13 mouse cellular contexts compared by ENCODE assay signal in genomic region chr1:134232326-134232725, GRCm38 (mm10). TPM values are rescaled to one million over a fixed set of nuclear protein-coding genes. Genes with fewer than 3 reads are reported as not detected.
DNase-seq lines count a peak whose midpoint lies in the region; ATAC-seq and TF ChIP-seq lines count a peak whose summit lies in the region.
"Had no signal": no experiment of that assay in that cellular context is flagged by ENCODE, and none has a peak within 500 bp of the region (broad histone marks: within the 10 kb centered on the region; RNA-seq: fewer than 3 reads in every experiment).

No protein-coding gene starts in this region.

- H3K9me3 ChIP-seq in hindbrain, postnatal 0 days (ENCODE audit: low read length) = no peaks in the 10 kb centered on the region
- H3K9me3 ChIP-seq: embryonic facial prominence, embryonic 12.5 days; midbrain, embryonic 12.5 days had no signal

- no peak for ATAC-seq in hindbrain, postnatal 0 days

- peak overlapping the region; percentile 77 for H3K4me2 ChIP-seq in hindbrain, postnatal 0 days (ENCODE audit: low read depth, low read length)
- H3K4me2 ChIP-seq: embryonic facial prominence, embryonic 12.5 days; midbrain, embryonic 12.5 days had no signal

- H3K9ac ChIP-seq in hindbrain, postnatal 0 days (replicated peaks; ENCODE audit: low read length) = peak overlapping the region; percentile 46; the same call in 1 of the 2 replicates
- H3K9ac ChIP-seq: embryonic facial prominence, embryonic 12.5 days; midbrain, embryonic 12.5 days had no signal

- intact Hi-C loops in left cerebral cortex, postnatal 25 days (cut with DNase I) = no loop called here

- no peaks in the 10 kb centered on the region for H3K36me3 ChIP-seq in hindbrain, postnatal 0 days (ENCODE audit: insufficient read depth, low read length)
- H3K36me3 ChIP-seq: embryonic facial prominence, embryonic 12.5 days; midbrain, embryonic 12.5 days had no signal

- peak overlapping the region; percentile 58 for H3K27ac ChIP-seq in cerebellum, adult 2 months (ENCODE audit: insufficient read depth, low read length)
- peak overlapping the region; percentile 96 for H3K27ac ChIP-seq in layer of hippocampus, adult 2 months
- peak overlapping the region; percentile 61 for H3K27ac ChIP-seq in hindbrain, postnatal 0 days
- H3K27ac ChIP-seq: embryonic facial prominence, embryonic 12.5 days; midbrain, embryonic 12.5 days had no signal

- DNase-seq in cerebellum, adult 2 months = no peak
- no peak for DNase-seq in cerebellum, adult 11 months
- no peak for DNase-seq in layer of hippocampus, adult 2 months (ENCODE audit: low spot score in 2 of 2)
- DNase-seq in layer of hippocampus, postnatal 36 days = no peak
- DNase-seq in adrenal gland, postnatal 25 days = peak; percentile 38
- no peak for DNase-seq in hindbrain, postnatal 0 days (ENCODE audit: low spot score)
- DNase-seq in embryo, embryonic 10 days (ENCODE audit: low spot score) = no peak
- DNase-seq in left cerebral cortex, postnatal 25 days (ENCODE audit: low spot score in 2 of 2) = no peak
- DNase-seq: B cell, adult 2 months; gastrocnemius, postnatal 36 days had no signal

- WGBS in cerebellum, adult 2 months = 10% methylated on average over 8 of the region's 8 CpGs
- WGBS in hindbrain, postnatal 0 days = 42% methylated on average over 8 of the region's 8 CpGs

- no peak for TF ChIP-seq POLR2A in cerebellum, adult 2 months (IDR thresholded peaks at IDR 0.05; ENCODE audit: borderline replicate concordance, insufficient read depth, low read length)

- peak overlapping the region; percentile 96 for H3K4me3 ChIP-seq in cerebellum, adult 2 months (replicated peaks; ENCODE audit: insufficient read depth, low read depth, low read length)
- peak overlapping the region; percentile 66 for H3K4me3 ChIP-seq in layer of hippocampus, adult 2 months
- no peak overlapping the region for H3K4me3 ChIP-seq in hindbrain, postnatal 0 days (ENCODE audit: low read length)
- H3K4me3 ChIP-seq: embryonic facial prominence, embryonic 12.5 days; midbrain, embryonic 12.5 days had no signal

- H3K27me3 ChIP-seq in cerebellum, adult 2 months (ENCODE audit: control insufficient read depth, insufficient read depth, low read length) = no peaks in the 10 kb centered on the region
- no peaks in the 10 kb centered on the region; the same call in 1 of the 2 replicates for H3K27me3 ChIP-seq in hindbrain, postnatal 0 days (ENCODE audit: insufficient read depth, low read length)

- no peak for TF ChIP-seq CTCF in cerebellum, adult 2 months (IDR thresholded peaks at IDR 0.05; ENCODE audit: borderline replicate concordance, insufficient read depth, low read depth, low read length)
- no peak for TF ChIP-seq CTCF in layer of hippocampus, adult 2 months (conservative IDR thresholded peaks at IDR 0.05)
- TF ChIP-seq CTCF in hindbrain, postnatal 0 days (IDR thresholded peaks at IDR 0.05; ENCODE audit: low read depth) = no peak

- peaks cover 29% of the 10 kb centered on the region for H3K4me1 ChIP-seq in cerebellum, adult 2 months (ENCODE audit: control insufficient read depth, insufficient read depth, low read length)
- peaks cover 38% of the 10 kb centered on the region for H3K4me1 ChIP-seq in hindbrain, postnatal 0 days (ENCODE audit: insufficient read depth, low read length)

RNA-seq across cellular contexts. Expression of gene Adora1, which starts 2.9 kb away (rescaled TPM):
- polyA plus RNA-seq in cerebellum, adult 2 months (2012; rRNA removed) = 154 and 160 TPM in 2 replicates
- total RNA-seq in layer of hippocampus, adult 2 months (2021) = 100 to 1,000 TPM; 202 to 221 TPM
- 100 to 1,000 TPM; 216 to 224 TPM for total RNA-seq in layer of hippocampus, postnatal 36 days (2021)
- 89.7 and 151 TPM in 2 replicates for total RNA-seq in adrenal gland, postnatal 25 days (2021)
- 51.1 and 54.2 TPM in 2 replicates for total RNA-seq in hindbrain, postnatal 0 days (2014; rRNA removed)
- 32.6 and 33.4 TPM in 2 replicates for polyA plus RNA-seq in hindbrain, postnatal 0 days (2015; fragmentation: Nextera tagmentation; extraction: Ambion mirVana)
- 100 to 1,000 TPM; 195 to 200 TPM for total RNA-seq in left cerebral cortex, postnatal 25 days (2021)

RNA-seq across cellular contexts. Expression of gene Mybph, which starts 39.1 kb away (rescaled TPM):
- polyA plus RNA-seq in cerebellum, adult 2 months (2012; rRNA removed) = 0.14 and 0.18 TPM in 2 replicates
- total RNA-seq in layer of hippocampus, adult 2 months (2021) = not detected
- under 1 TPM; 0.28 to 0.30 TPM for total RNA-seq in layer of hippocampus, postnatal 36 days (2021)
- total RNA-seq in adrenal gland, postnatal 25 days (2021) = not detected in 2 replicates
- not detected in 2 replicates for total RNA-seq in hindbrain, postnatal 0 days (2014; rRNA removed)
- 0.08 TPM in 1 of 2 replicates, not detected in the other for polyA plus RNA-seq in hindbrain, postnatal 0 days (2015; fragmentation: Nextera tagmentation; extraction: Ambion mirVana)
- total RNA-seq in left cerebral cortex, postnatal 25 days (2021) = under 1 TPM in 1 of 2 experiments, not detected in 1; 0.25 TPM
- total RNA-seq: left cerebral cortex, postnatal 10 days had no signal
- polyA plus RNA-seq: midbrain, embryonic 12.5 days had no signal

RNA-seq across cellular contexts. Expression of gene Chil1, which starts 50.4 kb away (rescaled TPM):
- polyA plus RNA-seq in cerebellum, adult 2 months (2012; rRNA removed) = 19.8 and 24.2 TPM in 2 replicates
- total RNA-seq in layer of hippocampus, adult 2 months (2021) = 10 to 100 TPM; 11.1 to 12.4 TPM
- 10 to 100 TPM; 11.3 to 13.8 TPM for total RNA-seq in layer of hippocampus, postnatal 36 days (2021)
- total RNA-seq in adrenal gland, postnatal 25 days (2021) = 1.5 and 1.7 TPM in 2 replicates
- total RNA-seq in hindbrain, postnatal 0 days (2014; rRNA removed) = 4.5 and 6.2 TPM in 2 replicates
- 3.1 and 4.1 TPM in 2 replicates for polyA plus RNA-seq in hindbrain, postnatal 0 days (2015; fragmentation: Nextera tagmentation; extraction: Ambion mirVana)
- 10 to 100 TPM in 1 of 2 experiments, 1 to 10 TPM in 1; 9.1 to 11.6 TPM for total RNA-seq in left cerebral cortex, postnatal 25 days (2021)

RNA-seq across cellular contexts. Expression of gene Myog, which starts 57.5 kb away (rescaled TPM):
- polyA plus RNA-seq in cerebellum, adult 2 months (2012; rRNA removed) = 0.06 TPM in 1 of 2 replicates, not detected in the other
- total RNA-seq in layer of hippocampus, adult 2 months (2021) = not detected
- not detected for total RNA-seq in layer of hippocampus, postnatal 36 days (2021)
- total RNA-seq in adrenal gland, postnatal 25 days (2021) = not detected in 2 replicates
- 0.16 TPM in 1 of 2 replicates, not detected in the other for total RNA-seq in hindbrain, postnatal 0 days (2014; rRNA removed)
- not detected in 2 replicates for polyA plus RNA-seq in hindbrain, postnatal 0 days (2015; fragmentation: Nextera tagmentation; extraction: Ambion mirVana)
- not detected for total RNA-seq in left cerebral cortex, postnatal 25 days (2021)
- total RNA-seq: left cerebral cortex, postnatal 10 days had no signal
